Mouse (Mus musculus) heart, postnatal 25 days (tissue): ENCODE results near the gene Fbxo31. TPM values are rescaled to one million over a fixed set of nuclear protein-coding genes. Genes with fewer than 3 reads are reported as not detected.

Experiments used
- DNase-seq: peaks from one replicate; pipeline ENCODE4 v3.0.0; 2022; ENCODE audit warnings: low spot score
- intact Hi-C: fragments of 180-260 bp; cut with DNase I; formaldehyde crosslinking; loops from one replicate; pipeline ENCODE4 v1.15.1; 2025
- total RNA-seq, 2 experiments: library from RNA; stranded (reverse); gene quantifications; 2 replicates each; pipeline ENCODE4 v1.2.3; 2021

Gene Fbxo31
- total RNA-seq, 2 experiments from 2014 or later, result 93.0 to 105 TPM

DNA sequence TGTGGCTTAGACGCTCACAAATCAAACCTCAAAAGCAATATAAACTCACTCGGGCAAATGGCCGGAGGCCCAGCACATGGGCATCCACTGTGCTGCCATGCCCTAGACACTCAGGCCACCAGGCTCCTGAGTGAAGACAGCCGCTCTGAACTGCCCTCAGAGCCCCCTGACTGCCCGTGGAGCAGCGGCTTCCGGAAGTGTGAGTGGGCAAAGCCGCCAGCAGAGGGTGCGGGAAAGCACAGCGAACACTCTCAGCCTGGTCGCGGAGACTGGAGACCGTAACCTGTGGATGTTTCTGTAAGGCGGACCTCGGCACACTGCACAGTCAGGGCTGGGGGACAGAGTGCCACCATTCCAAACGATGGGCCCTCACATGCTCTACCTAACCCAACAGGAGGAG, 20.1 kb downstream of the Fbxo31 start:
- intact Hi-C loops, result no loop called here
- DNase-seq, result no peak

GRCm38 (mm10) chr8:121557746-121558145, 20.9 kb downstream of the Fbxo31 start:
- DNase-seq, result no peak
- intact Hi-C loops, result no loop called here

- intact Hi-C loops, result no loop called here
- no peak for DNase-seq
Measured at GRCm38 (mm10) chr8:121553831-121554475, 24.7 kb downstream of the Fbxo31 start.

- intact Hi-C loops, result no loop called here
- DNase-seq, result no peak
Measured at GRCm38 (mm10) chr8:121552506-121552905, 26.1 kb downstream of the Fbxo31 start.

DNA sequence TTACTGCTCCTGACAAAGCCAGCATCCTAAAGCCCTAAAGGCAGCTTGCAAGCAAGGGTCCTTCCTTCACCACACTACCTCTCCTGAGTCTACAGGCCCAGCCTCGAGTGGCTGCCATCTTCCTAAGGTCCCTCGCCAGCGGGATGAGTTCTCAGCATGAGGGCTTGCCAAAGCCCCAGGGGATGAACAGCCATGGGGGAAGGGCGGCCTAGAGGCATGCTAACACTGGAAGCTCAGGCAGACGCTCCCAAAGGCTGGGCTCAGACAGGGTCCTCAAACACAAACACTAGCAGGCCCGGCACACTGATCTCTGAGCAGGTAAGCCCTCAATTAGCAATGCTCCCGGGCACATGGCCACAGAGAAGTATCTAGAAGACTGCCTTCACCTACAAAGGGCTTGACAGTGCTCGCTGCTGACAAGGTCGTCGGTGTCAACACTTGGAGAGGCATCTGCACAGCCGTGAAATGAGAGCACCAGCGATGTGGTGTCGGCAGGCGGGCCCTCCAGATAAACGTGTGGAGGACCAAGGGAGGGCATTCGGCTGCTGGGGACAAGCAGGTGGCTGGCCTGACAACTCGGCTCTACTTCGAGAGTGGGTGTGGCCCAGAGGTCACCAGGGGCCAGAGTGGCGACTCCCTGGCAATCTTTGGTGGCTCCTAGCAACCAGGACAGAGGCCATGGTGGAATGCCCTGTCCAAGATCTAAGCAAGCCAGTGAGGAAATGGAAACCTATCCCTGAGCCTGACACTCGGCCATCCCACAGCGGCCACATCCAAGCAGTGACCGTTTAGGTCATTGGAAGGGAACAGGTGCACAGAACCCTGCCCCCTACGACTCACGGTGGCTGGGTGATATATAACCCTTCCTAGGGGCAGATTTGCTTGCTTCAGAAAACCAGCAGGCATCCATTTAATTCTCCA, 27.3 kb downstream of the Fbxo31 start:
- no peak for DNase-seq

GRCm38 (mm10) chr8:121550056-121550455, 28.6 kb downstream of the Fbxo31 start:
- intact Hi-C loops, result no loop called here
- DNase-seq, result no peak

More for the DNA sequence above, 27.3 kb downstream of the Fbxo31 start:
- intact Hi-C loops, result no loop called here

DNA sequence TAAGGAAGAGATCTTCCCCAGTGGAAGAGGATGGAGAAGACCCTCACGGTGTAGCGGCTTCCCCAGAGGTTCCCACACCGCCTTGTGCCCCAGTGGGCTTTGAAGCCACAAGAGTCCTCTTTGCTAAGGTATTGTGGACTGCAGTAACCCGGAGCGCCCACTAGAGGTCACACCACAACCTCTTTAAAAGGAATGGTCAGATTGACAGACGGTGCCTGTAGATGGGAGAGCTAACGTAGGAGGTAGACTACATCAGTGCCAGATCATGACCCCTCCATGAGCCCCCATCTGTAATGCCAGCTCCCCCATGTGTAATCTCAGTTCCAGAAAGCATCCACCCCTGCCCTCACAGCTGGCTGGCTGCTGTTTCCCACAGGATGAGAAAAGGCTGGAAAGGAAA, 31.5 kb downstream of the Fbxo31 start:
- intact Hi-C loops, result loop anchor here (1.0 to 2.0 kb wide), 2 partner anchors 38 to 138 kb away; no protein-coding TSS in a partner anchor
- DNase-seq, result peak; percentile 37

DNA sequence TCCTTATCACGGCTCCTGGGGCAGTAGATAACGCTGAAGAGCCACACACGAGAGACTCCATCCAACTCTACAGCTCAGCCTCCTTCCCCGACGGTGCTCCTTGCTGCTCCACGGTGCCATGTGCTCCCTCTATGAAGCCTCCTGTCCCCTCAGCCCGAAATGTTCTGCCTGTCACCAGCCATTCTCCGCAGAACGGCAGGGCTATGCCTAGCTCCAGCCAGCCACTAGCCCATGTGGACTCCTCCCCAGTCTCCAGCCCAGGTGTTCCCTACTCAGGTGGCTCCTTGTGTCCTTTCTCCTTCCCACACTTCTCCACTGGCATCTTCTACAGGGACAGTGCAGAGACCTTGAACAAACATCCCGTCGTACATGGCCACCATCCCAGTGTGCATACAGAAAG, 33.7 kb downstream of the Fbxo31 start:
- intact Hi-C loops, result no loop called here
- no peak for DNase-seq

DNA sequence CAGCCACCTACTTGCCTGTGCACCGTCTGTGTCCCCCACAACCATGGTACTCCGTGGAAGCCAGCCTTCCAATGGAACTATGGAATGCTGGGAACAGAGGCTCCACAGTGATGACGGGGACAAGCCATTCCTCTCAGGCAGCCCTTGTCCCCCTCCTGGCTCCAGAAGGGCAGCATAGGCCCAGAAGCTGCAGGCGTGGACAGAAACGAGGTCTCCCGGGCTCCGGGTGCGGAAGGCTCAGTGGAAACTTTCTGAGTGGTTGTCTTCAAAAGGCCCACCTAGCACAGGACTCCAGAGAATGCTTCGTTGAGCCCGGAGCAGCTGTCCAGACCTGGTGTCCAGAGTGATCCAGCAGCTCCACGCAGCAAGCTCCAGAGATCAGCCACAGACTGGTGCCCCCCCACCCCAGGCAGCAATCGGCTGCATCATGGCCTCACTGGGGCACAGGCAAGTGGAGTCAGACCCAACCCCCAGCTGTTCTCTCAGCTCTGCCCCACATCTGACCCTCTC, 34.3 kb downstream of the Fbxo31 start, which contains the start of gene 1700018B08Rik:
Gene 1700018B08Rik, minus strand, starts transcription at position 45 of the 510 bp plus-strand sequence.
- DNase-seq, result no peak
- intact Hi-C loops, result no loop called here

GRCm38 (mm10) chr8:121542901-121543300, 35.7 kb downstream of the Fbxo31 start:
- intact Hi-C loops, result no loop called here

DNA sequence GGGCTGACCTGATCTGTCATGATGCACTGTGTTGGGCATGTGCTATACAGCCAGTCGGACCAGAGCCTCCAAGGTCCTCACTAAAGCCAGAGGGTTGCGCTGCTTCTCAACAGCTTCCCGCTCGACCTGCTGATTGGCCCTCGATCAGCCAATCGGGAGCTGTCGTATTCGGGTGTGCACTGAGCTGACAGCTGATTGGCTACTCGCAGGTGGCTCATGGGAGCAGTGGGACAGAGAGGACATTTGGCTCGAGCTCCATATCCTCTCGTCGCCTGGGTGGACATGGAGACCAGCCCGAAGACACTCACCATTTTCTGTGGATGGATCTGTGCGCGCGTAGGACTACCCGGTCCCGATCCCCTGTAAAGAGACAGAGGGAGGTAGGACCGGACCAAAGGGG, 36.7 kb downstream of the Fbxo31 start:
- intact Hi-C loops, result no loop called here
- no peak for DNase-seq

More at GRCm38 (mm10) chr8:121542901-121543300, 35.7 kb downstream of the Fbxo31 start:
- no peak for DNase-seq

DNA sequence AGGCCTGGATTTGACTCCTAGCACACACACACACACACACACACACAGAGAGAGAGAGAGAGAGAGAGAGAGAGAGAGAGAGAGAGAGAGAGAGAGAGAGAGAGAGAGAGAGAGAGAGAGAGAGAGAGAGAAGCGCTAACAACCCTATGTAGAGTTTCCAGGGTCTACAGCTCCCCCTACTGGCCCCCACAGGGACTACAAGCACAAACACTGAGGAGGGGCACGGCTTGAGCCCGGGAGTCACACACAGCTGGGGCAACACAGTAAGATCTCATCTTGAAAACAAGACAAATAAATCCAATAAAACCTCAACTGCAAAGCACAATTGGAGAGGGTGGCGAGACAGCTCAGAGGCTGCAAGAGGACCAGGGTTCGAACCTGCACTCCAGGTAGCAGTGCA, 46.2 kb downstream of the Fbxo31 start:
- DNase-seq, result no peak
- intact Hi-C loops, result no loop called here

DNA sequence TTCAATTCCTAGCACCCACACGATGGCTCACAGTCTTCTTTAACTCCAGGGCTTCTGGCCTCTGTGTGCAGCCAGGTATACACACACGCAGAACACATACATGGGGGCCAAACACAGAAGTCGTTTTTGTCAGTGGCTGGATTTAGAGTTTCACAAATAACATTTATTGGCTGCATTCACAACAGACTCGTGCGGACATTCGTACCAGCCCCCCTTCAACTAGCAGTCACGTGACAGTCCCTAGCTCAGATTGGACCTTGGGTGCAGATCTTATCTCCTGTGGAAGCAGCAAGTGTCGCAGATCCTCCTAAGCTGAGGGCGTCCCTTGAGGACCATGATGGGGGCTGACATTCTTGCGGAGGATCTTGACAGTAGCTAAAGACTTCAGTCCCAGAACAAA, 48.0 kb downstream of the Fbxo31 start:
- DNase-seq, result no peak
- intact Hi-C loops, result no loop called here

DNA sequence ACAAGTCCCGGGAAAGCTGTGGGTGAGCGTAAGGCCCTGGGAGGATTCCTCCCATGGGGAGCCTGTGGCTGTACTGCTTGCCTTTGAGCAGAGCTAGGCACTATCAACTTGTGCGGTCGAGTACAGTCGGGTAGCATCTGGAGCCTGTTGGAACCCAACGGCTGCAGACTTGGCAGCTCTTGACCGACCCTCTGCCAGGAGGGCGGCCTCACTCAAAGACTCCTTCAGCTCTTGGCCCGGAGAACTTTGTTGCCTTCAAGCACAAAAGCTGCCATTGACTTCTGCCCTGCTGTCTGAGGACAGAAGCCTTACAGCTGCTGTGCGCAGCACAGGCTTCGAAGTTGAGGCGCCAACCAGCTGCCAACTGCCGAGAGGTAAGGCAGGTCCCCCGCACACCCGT, 49.8 kb downstream of the Fbxo31 start:
- intact Hi-C loops, result no loop called here
- peak; percentile 59 for DNase-seq

DNA sequence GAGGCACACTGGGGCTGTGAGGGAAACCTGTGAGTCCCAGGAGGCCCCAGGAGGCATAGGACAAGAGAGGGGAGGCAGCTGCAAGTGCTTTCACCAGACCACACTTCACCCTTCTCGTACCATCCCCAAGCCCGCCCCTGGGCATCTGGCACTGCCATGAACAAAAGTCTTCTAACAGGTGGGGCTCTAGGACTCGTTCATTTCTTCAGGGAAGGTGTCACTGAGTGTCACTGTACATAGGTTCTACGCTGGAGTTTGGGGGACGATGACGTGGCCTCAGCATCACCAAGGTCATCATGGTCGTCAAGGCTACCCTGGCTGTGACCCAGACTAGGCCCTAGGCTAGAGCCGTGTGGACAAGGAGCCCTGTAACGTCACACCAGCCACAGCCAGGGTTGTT, 50.9 kb downstream of the Fbxo31 start:
- intact Hi-C loops, result no loop called here

DNA sequence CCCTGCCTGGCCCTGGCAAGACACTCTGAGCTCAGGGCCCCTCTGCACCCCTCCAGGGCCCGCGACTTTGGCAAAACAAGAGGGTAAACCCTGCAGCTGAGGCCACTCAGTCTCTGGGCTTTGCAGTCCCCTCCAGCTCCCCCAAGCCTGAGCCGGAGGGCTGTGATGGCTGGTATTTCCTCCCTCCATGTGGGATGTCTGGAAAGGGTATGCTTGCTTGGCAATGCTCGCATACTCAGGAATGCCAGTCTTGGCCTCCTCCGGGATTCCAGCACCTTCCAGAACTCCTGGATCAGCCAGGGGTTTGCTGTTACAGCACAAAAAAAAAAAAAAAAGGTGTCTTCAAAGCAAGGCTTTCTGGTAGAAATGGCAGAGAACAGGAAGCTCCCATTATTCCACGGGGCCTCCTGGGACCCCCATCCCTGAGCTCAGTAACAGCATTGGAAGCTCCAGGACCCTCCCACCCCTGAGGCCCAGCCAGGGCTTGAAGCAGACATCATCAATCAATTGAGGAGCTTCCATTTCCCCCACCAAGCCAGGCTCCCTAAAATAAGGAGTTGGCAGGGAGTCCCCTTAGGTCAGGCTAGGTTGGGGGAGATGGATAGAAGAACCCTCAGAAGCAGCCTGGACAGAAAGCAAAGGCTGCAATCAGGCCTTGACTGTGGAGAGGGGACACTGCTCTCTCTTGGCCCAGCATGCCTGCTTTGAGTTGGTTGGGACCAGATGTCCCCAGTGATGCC, 51.6 kb downstream of the Fbxo31 start:
- intact Hi-C loops, result no loop called here
- DNase-seq, result no peak

More for the DNA sequence above, 50.9 kb downstream of the Fbxo31 start:
- DNase-seq, result no peak

DNA sequence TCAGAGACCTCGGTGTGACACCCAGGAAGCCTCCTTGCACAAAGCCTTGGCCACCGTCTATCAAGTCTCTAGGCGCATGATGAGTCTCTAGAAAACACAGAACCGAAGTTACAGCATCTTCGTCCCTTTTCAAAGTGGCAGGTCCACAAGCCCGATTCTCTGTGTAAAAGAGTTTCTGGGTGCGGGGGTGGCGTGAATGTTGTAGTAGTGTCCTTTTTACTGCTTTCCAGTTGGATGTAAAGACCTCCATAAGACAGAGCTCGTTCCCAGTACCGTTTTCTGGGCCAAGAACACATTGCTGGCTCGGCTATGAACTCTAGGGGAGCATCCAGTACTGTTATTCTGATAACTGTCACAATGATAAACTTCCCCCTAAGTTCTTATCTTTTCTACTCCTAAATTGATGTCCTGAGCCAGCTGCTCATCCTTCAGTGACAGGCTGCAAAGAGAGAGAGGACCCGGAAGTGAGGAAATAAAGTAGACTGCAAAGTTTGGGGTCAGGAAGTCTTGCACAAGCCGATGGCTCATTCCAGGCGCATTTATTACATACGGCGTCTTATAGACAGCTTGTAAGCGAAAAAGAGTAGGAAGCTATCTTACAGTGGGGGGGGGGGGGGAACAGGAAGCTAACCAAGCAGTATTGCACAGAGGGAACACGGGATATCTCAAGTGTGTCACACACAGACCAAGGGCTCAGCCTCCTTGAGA, 53.3 kb downstream of the Fbxo31 start:
- intact Hi-C loops, result no loop called here
- no peak for DNase-seq

DNA sequence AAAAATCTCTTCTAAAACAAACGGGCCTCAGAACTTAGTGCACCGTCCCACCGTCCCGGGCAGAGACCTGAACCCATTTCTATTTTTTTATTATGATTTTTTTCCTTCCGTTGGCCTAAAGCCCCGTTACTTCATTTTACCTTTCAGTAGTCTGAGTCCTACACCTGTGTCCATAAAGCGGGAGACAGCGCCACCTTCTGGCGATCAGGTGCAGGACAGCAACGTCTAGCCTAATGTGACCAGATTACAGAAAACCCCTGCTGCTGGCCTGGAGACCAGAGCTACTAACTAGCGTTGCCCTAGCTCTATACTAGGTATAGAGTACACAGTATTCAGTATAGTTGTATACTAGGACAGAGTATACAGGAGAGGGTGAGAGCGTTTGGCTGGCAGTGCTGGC, 65.2 kb downstream of the Fbxo31 start:
- DNase-seq, result peak; percentile 55
- intact Hi-C loops, result loop anchor here (1.0 to 10.0 kb wide), 5 partner anchors 87 to 689 kb away; no protein-coding TSS in a partner anchor

DNA sequence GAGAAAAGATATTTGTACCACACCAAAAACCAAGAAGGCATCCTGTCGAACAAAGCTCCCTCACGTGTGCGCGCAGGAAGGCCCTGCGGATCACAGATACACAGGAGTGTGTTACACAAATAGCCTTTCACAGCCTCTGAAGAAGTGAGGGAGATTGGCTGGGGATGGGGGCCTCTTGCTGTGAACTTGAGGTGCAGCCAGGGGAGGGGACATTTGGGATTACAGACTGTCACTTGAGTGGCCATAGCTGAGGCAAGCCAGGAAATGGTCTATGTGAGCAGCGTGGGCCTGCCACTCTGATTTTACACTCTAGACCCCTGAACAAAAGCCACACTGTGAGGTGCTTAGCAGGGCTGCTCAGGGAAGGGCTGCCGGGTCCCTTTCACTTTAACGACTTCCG, 66.9 kb downstream of the Fbxo31 start:
- intact Hi-C loops, result loop anchor here (2.0 to 10.0 kb wide), 4 partner anchors 85 to 687 kb away; no protein-coding TSS in a partner anchor
- DNase-seq, result no peak
